Mouse (Mus musculus): ENCODE measurements around the gene Hsf4. TPM values are rescaled to one million over a fixed set of nuclear protein-coding genes. Genes with fewer than 3 reads are reported as not detected.

The Hsf4 gene
- total and polyA plus RNA-seq, 2 experiments, result 4.4 to 11.0 TPM

GRCm38 (mm10) chr8:105307670-105308069 is 38.1 kb downstream of the Hsf4 start:
- no peak for DNase-seq (ENCODE audit: extremely low read depth, low read depth, low spot score)
- Histone ChIP-seq H3K4me3 (ENCODE audit: insufficient read depth, low read depth, low read length) (no peak overlapping the region), H3K4me1 (ENCODE audit: control insufficient read depth, insufficient read depth, low read length) (peaks cover 5% of the 10 kb centered on the region), H3K9ac (ENCODE audit: low read depth, low read length) (no peak overlapping the region), H3K36me3 (ENCODE audit: control insufficient read depth, insufficient read depth, low read length) (peaks cover 10% of the 10 kb centered on the region; the same call in 1 of the 2 replicates), H3K27ac (replicated peaks; ENCODE audit: insufficient read depth, low read depth, low read length) (no peak overlapping the region), H3K79me2 (ENCODE audit: control insufficient read depth, insufficient read depth, low read length) (no peaks in the 10 kb centered on the region), H3K27me3 (ENCODE audit: control insufficient read depth, insufficient read depth, low read length) (no peaks in the 10 kb centered on the region)
- TF ChIP-seq POLR2A (IDR thresholded peaks at IDR 0.05; ENCODE audit: extremely low read depth, insufficient read depth, low read length) (no peak), CTCF (IDR thresholded peaks at IDR 0.05; ENCODE audit: low read depth, low read length) (no peak)
- 93% methylated on average over 13 of the region's 13 CpGs for WGBS

DNA sequence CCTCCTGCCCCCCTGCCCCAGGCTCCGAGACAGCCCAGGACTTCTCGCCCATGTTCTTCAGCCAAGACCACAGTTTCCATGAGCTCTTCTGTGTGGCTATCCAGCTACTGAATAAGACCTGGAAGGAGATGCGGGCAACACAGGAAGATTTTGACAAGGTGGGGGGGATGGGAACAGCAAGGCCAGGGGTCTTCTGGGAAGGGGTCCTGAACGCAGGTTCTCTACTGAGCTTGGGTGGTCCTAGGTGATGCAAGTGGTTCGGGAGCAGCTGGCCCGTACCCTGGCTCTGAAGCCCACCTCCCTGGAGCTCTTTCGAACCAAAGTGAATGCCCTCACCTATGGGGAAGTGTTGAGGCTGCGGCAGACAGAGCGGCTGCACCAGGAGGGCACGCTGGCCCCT is 38.8 kb downstream of the Hsf4 start:
- H3K79me2 ChIP-seq (ENCODE audit: control insufficient read depth, insufficient read depth, low read length), result no peaks in the 10 kb centered on the region
- H3K36me3 ChIP-seq (ENCODE audit: control insufficient read depth, insufficient read depth, low read length), result peaks cover 6% of the 10 kb centered on the region; the same call in 1 of the 2 replicates
- H3K4me1 ChIP-seq (ENCODE audit: control insufficient read depth, insufficient read depth, low read length), result peaks cover 5% of the 10 kb centered on the region
- no peak for TF ChIP-seq CTCF (IDR thresholded peaks at IDR 0.05; ENCODE audit: low read depth, low read length)
- TF ChIP-seq POLR2A (IDR thresholded peaks at IDR 0.05; ENCODE audit: extremely low read depth, insufficient read depth, low read length), result no peak
- DNase-seq (ENCODE audit: extremely low read depth, low read depth, low spot score), result no peak
- no peaks in the 10 kb centered on the region for H3K27me3 ChIP-seq (ENCODE audit: control insufficient read depth, insufficient read depth, low read length)
- H3K4me3 ChIP-seq (ENCODE audit: insufficient read depth, low read depth, low read length), result no peak overlapping the region
- H3K27ac ChIP-seq (replicated peaks; ENCODE audit: insufficient read depth, low read depth, low read length), result no peak overlapping the region
- WGBS, result 97% methylated on average over 10 of the region's 10 CpGs
- no peak overlapping the region for H3K9ac ChIP-seq (ENCODE audit: low read depth, low read length)

DNA sequence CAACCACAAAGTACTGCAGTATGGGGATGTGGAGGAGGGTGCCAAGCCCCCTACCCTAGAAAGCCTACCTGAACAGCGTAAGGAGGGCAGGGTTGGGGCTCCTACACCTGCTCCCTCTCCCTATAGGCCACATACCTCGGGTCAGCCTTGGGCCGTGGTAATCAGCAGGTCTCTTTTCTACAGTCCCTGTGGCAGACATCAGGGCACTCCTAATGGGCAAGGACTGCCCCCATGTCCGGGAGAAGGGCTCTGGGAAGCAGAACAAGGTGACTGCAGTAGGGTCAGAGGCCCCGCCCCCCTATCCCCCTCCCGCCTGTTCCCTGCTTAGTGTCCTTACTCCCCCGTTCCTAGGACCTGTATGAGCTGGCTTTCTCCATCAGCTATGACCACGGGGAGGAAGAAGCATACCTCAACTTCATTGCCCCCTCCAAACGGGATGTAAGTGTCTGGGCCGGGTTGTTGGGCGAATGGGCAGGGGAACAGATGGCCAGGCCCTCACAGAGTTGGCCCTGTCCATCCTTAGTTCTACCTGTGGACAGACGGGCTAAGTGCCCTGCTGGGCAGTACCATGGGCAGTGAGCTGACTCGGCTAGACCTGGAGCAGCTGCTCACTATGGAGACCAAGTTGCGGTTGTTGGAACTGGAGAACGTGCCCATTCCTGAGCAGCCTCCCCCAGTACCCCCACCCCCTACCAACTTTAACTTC is 39.7 kb downstream of the Hsf4 start:
- WGBS, result 90% methylated on average over 15 of the region's 15 CpGs
- Histone ChIP-seq H3K9ac (ENCODE audit: low read depth, low read length) (no peak overlapping the region), H3K27ac (replicated peaks; ENCODE audit: insufficient read depth, low read depth, low read length) (no peak overlapping the region), H3K36me3 (ENCODE audit: control insufficient read depth, insufficient read depth, low read length) (peaks cover 2% of the 10 kb centered on the region; the same call in 1 of the 2 replicates), H3K27me3 (ENCODE audit: control insufficient read depth, insufficient read depth, low read length) (no peaks in the 10 kb centered on the region), H3K4me1 (ENCODE audit: control insufficient read depth, insufficient read depth, low read length) (peaks cover 5% of the 10 kb centered on the region), H3K4me3 (ENCODE audit: insufficient read depth, low read depth, low read length) (no peak overlapping the region), H3K79me2 (ENCODE audit: control insufficient read depth, insufficient read depth, low read length) (no peaks in the 10 kb centered on the region)
- TF ChIP-seq POLR2A (IDR thresholded peaks at IDR 0.05; ENCODE audit: extremely low read depth, insufficient read depth, low read length) (no peak), CTCF (IDR thresholded peaks at IDR 0.05; ENCODE audit: low read depth, low read length) (no peak)
- DNase-seq (ENCODE audit: extremely low read depth, low read depth, low spot score), result no peak

- Histone ChIP-seq H3K9ac (ENCODE audit: low read depth, low read length) (no peak overlapping the region), H3K36me3 (ENCODE audit: control insufficient read depth, insufficient read depth, low read length) (peaks cover 2% of the 10 kb centered on the region; the same call in 1 of the 2 replicates), H3K27me3 (ENCODE audit: control insufficient read depth, insufficient read depth, low read length) (no peaks in the 10 kb centered on the region), H3K79me2 (ENCODE audit: control insufficient read depth, insufficient read depth, low read length) (no peaks in the 10 kb centered on the region), H3K27ac (replicated peaks; ENCODE audit: insufficient read depth, low read depth, low read length) (no peak overlapping the region), H3K4me1 (ENCODE audit: control insufficient read depth, insufficient read depth, low read length) (peaks cover 5% of the 10 kb centered on the region), H3K4me3 (ENCODE audit: insufficient read depth, low read depth, low read length) (no peak overlapping the region)
- TF ChIP-seq CTCF (IDR thresholded peaks at IDR 0.05; ENCODE audit: low read depth, low read length), result no peak
- TF ChIP-seq POLR2A (IDR thresholded peaks at IDR 0.05; ENCODE audit: extremely low read depth, insufficient read depth, low read length), result no peak
- 91% methylated on average over 8 of the region's 8 CpGs for WGBS
- DNase-seq (ENCODE audit: extremely low read depth, low read depth, low spot score), result no peak
These were observed 40.5 kb downstream of the Hsf4 start for GRCm38 (mm10) chr8:105310118-105310517.

DNA sequence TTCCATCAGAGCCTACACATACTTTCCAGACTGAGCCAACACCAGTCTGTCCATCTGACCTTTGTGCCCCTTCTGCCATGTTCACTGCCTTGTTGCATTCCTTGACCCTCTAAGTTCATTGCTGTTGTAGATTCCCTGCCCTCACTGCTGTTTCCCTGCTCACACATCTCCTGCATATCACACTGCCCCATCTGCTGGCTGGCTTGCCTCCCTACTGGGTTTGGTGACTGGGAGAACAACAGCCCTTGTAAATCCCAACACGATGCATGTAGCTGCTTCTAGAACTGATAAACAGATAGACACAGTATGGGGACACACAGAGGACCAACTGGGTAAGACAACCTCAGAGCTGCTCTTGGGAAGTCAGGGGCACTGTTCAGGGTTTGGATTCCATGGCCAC is 42.1 kb downstream of the Hsf4 start:
- 89% methylated on average over 1 of the region's 1 CpGs for WGBS
- TF ChIP-seq POLR2A (IDR thresholded peaks at IDR 0.05; ENCODE audit: extremely low read depth, insufficient read depth, low read length) (no peak), CTCF (IDR thresholded peaks at IDR 0.05; ENCODE audit: low read depth, low read length) (no peak)

DNA sequence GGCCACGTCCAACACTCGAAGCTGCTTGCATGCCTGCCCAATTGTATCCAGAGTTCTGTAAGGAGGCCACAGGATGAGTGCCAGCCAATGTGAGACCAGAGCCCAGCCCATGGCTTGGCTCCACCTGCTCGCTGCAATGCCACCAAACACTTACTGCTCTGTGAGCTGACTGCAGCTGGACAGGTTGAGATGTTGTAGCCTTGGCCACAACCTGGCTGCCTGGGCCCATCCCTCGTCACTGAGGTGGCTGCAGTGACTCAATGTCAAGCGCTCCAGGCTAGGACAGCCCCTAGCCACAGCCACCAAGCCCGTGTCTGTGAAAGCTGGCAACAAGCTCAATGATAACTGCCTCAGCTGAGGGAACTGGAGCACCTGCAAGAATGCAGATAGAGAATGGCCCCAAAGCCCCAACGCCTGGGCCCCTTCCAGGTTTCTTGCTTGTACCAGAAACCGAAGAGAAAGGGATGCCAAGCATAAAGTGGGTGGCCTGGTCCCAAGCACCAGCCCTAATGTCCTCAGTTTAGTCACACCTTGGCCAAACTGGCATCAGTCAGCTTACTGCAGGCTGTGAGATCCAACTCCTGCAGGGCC is 43.4 kb downstream of the Hsf4 start:
- Histone ChIP-seq H3K4me3 (ENCODE audit: insufficient read depth, low read depth, low read length) (no peak overlapping the region), H3K36me3 (ENCODE audit: control insufficient read depth, insufficient read depth, low read length) (peaks cover 2% of the 10 kb centered on the region; the same call in 1 of the 2 replicates), H3K4me1 (ENCODE audit: control insufficient read depth, insufficient read depth, low read length) (no peaks in the 10 kb centered on the region), H3K9ac (ENCODE audit: low read depth, low read length) (no peak overlapping the region), H3K79me2 (ENCODE audit: control insufficient read depth, insufficient read depth, low read length) (no peaks in the 10 kb centered on the region), H3K27ac (replicated peaks; ENCODE audit: insufficient read depth, low read depth, low read length) (no peak overlapping the region), H3K27me3 (ENCODE audit: control insufficient read depth, insufficient read depth, low read length) (no peaks in the 10 kb centered on the region)
- TF ChIP-seq CTCF (IDR thresholded peaks at IDR 0.05; ENCODE audit: low read depth, low read length) (no peak), POLR2A (IDR thresholded peaks at IDR 0.05; ENCODE audit: extremely low read depth, insufficient read depth, low read length) (no peak)
- WGBS, result 90% methylated on average over 8 of the region's 8 CpGs
- no peak for DNase-seq (ENCODE audit: extremely low read depth, low read depth, low spot score)

More for the DNA sequence above, 42.1 kb downstream of the Hsf4 start:
- no peaks in the 10 kb centered on the region for H3K79me2 ChIP-seq (ENCODE audit: control insufficient read depth, insufficient read depth, low read length)
- no peak for DNase-seq (ENCODE audit: extremely low read depth, low read depth, low spot score)
- H3K4me1 ChIP-seq (ENCODE audit: control insufficient read depth, insufficient read depth, low read length), result no peaks in the 10 kb centered on the region
- H3K36me3 ChIP-seq (ENCODE audit: control insufficient read depth, insufficient read depth, low read length), result peaks cover 2% of the 10 kb centered on the region; the same call in 1 of the 2 replicates
- H3K9ac ChIP-seq (ENCODE audit: low read depth, low read length), result no peak overlapping the region
- H3K4me3 ChIP-seq (ENCODE audit: insufficient read depth, low read depth, low read length), result no peak overlapping the region
- H3K27ac ChIP-seq (replicated peaks; ENCODE audit: insufficient read depth, low read depth, low read length), result no peak overlapping the region
- no peaks in the 10 kb centered on the region for H3K27me3 ChIP-seq (ENCODE audit: control insufficient read depth, insufficient read depth, low read length)
